Mouse (Mus musculus): ENCODE results near the gene Gm49368.

The Gm49368 gene

DNA sequence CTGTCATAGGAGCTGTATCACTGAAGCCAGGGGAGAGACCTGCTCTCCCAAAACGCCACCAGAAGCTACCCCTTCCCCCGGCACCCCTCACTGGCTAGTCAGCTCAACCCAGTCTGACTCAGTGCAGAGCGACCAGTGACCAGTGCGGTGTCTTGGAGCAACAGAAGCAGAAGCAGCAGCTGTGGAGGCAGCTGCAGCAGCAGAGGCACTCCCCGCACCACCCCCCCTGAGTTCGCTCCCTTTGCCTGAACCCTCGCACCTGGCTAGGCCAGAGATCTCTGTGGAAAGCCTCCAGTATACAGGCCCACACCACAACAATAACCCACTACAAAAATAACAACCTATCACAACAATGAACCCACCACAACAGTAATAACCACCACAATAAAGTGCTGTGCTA, 3.9 kb upstream of the Gm49368 start:
- DNase-seq: no peak

DNA sequence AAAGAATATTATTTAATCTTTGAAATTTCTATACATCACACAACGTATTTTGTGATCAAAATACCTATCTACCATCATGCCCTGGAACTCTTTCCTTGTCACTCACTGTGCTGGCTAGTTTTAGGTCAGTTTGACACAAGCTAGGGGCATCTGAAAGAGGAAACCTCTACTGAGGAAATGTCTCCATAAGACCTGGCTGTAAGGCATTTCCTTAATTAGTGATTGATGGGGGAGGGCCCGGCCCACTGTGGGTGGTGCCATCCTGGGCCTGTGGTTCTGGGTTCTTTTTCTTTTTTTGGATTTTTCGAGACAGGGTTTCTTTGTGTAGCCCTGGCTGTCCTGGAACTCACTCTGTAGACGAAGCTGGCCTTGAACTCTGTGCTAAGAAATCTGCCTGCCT, 3.4 kb upstream of the Gm49368 start:
- DNase-seq: no peak

DNA sequence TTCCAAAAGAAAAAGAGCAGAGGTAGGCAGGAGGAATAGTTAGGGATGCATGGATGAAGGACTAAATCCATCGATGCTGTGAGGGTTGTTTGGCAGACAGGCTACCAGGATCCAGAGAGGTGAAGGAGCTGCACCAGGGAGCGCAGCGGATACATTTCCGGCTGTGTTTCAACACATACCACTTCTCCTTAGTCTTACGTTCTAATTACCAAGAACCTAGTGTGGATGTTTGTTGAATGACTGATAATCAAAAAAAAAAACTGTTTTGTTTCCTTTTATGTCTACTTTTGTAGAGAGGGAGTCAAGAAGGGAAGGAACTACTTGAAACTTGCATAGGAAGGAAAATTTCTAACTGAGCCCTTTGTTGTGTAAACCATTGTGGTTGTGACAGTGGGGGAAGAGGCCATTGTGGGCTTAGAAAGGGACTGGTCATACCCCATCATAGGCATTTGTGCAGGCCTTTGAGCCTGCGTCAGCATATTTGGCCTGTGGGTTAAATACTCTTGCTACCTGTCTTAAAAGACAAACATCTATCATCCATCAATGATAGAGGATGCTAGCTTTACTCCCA, 813 bp downstream of the Gm49368 start:
- DNase-seq: no peak

DNA sequence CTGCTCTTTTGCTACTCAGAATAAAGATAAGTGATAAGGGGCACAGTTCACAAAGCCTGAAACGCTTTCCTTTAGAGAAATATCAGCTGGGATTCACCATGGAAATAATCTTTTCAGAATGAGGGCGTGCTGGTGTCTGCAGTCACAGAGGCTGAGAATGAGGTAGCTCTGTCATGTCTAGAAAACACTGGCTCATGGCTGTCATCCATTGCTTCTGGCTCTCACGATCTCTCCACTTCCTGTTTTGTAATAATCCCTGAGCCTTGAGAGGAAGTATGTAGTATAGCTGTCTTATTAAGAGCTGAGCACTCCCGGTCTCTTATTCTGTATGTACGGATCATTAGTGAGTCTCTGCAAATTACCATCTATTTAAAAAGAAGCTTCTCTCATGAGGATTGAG, 3.1 kb downstream of the Gm49368 start:
- DNase-seq: no peak

DNA sequence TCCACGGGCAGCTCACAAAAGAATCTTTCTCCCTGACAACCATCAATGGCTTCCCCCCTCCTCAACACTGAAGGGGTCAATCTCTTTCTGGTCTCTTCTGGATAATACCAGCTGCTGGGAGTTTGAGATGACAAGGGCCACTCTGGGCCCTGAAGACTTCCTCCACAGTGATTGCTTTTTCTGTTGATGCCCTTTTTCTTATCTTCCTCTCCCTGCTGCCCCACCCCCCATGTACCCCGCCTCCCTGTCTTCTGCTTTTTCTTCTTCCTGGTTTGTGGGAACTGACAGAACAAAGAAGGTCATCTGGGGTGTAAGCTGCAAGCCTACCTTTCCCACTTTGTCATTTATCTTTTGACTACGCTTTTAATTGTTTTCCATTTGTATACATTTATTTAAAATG, 5.4 kb downstream of the Gm49368 start:
- no peak for DNase-seq

DNA sequence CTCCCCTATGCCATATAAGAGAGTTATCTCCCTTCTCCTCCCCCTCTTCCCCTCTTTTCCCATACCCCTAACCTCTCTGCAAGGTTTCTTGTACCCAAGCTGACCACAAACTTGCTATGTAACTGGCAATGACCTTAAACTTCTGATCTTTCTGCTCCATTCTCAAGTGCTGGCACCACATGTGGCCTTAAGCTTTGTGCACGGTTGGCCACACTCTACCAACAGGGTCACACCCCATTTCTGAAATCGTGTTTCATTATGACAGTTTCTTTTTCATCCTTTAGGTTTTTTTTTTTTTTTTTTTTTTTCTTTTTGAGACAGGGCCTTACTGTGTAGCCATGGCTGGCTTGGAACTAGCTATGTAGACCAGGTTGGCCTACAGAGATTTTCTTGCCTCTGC, 7.4 kb downstream of the Gm49368 start:
- no peak for DNase-seq

DNA sequence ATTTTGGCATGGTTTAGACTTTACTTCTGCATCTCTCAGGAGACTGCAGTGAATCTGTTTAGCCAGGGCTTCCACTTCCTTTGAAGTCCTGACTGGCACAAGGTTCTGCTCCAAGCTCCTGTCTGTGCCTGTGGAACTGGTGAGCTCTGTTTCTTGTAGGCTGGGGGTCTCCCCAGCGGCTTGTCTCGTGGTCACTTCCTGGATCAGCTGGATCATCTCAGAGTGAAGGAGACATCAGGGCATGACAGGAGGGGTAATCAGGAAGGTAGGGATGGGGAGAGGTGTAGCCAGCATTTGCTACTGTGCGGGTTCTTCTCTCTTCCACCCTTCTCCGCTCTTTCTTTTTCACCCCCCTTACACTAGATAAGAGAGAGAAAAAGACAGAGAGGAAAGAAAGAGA, 9.3 kb downstream of the Gm49368 start:
- no peak for DNase-seq

DNA sequence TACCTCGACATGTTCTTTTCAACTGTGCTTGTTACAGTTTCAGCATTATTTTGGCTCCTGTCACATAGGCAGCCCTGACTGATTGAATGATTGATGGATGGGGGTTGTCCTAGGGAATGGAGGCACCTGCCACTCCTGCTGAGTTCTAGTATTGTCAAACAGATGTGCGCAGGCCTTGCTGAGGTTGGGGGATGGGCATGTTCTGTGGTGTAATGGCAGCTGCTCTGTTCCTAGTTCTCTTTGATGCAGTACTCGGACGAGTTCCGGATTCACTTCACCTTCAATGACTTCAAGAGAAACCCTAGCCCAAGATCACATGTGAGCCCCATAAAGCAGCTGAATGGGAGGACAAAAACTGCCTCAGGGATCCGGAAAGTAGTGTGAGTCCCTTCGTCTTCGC, 17.5 kb downstream of the Gm49368 start:
- no peak for DNase-seq

DNA sequence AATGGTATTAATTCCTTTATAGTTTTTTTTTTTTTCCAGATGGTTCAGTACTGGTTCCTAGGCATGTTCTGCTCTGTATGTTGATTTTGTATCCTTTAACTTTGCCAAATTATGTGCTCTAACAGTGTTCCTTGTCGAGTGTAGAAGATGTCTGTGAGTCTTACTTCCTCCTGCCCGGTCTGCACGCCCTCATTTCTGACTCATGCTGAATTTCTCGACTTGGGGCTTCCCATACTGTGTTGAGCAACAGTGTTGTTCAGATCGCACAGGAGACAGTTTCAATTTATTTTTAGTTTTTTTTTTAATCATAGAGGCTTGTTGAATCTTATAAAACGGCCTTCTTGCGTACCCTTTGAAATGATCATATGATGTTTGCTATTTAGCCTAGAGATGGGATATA, 26.7 kb downstream of the Gm49368 start:
- no peak for DNase-seq

DNA sequence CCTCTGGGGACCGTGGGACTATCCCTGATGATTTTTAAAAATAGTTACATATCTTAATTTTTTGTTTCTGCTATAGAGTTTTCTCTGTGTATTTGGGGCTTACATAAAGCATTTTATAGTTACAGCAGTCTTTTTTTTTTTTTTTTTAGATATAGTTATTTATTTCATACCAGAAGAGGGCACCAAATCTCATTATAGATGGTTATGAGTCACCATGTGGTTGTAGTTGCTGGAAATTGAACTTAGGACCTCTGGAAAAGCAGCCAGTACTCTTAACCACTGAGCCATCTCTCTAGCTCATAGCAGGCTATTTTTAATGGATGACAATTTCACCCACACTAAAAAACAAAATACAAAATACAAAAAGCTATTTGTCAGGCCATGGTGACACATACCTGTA, 35.7 kb downstream of the Gm49368 start:
- no peak for DNase-seq

DNA sequence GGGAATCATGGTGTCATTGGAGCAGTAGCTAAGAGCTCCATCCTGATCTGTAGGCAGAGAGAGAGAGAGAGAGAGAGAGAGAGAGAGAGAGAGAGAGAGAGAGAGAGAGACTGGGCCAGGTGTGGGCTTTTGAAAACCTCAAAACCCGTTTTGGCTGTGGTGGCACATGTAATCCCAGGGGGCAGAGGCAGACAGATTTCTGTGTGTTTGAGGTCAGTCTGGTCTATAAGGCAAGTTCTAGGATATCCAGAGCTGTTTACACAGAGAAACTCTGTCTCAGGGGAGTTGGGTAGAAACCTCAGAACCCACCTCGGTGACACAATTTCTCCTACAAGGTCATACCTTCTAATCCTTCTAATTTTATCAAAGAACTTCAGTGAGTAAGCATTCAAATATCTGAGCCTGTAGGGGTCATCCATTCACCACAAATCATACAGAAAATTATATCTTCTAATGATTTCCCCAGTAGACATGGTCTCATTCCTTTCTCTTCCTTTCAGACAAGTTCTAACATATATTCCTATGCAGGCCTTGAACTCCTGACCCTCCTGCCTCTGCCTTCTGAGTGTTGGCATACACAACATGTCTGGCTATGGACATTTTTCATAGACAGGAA, 38.4 kb downstream of the Gm49368 start:
- DNase-seq: no peak

DNA sequence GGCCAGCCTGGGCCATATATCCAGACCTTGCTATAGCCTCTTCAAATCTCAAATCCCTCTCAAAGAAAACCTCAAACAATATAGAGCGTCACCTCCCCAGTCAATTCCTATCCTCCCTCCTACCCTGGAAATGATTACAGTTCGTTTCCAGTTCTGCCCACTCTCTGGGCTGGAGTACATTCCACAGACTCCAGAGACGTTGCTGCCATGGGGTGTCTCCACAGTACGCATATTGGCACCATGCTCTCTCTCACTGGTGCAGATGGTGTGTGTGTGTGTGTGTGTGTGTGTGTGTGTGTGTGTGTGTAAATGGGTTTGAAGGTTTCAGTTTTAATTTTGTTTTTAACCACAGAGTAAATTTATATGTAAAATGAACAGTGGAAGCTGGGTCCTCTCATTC, 42.8 kb downstream of the Gm49368 start:
- DNase-seq: no peak

DNA sequence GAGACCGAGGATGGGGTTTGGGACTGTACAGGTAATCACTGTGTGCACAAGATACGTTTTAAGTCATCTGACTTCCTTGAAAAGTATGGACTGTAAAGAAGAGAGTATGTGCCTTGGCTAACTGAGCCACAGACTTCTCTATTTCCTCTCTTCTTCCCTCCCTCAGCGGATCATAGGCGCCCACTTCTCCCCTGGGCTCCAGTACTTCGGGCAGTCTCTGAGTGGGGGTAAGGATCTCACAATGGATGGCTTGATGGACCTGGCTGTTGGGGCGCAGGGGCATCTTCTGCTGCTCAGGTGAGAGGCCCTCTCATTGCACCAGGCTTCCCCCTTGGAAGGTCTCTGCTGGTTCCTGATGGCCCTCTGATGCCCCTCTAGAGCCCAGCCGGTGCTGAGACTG, 45.0 kb downstream of the Gm49368 start:
- DNase-seq: no peak

DNA sequence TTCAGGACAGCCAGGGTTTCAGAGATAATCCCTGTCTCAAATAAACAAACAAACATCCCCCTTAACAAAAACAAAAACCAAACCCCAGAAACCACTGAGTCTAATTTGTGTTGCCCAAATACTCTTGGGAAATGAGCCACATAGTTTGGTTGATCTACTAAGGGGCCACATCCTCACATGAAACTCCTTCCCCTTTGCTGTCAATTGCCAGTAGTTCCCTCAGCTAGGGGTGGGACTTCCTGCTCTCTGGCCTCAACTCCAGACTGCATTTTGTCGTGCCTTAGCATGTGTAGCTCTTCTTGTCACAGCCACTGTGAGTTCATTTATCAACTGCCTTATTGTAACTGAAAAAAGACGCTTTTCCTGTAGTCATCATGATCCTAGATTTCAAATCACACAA, 47.8 kb downstream of the Gm49368 start:
- no peak for DNase-seq

DNA sequence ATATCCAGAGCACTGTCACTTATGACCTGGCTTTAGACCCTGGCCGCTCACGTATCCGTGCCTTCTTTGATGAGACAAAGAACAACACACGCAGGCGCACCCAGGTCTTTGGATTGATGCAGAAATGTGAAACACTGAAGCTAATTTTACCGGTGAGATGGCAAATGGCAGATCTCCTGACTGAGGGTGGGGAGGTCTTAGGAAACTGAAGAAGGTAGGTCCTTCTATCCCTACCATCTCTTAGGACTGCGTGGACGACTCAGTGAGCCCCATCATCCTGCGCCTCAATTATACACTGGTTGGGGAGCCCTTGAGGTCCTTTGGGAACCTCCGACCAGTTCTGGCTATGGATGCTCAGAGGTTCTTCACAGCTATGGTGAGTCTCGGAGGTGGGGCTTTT, 49.6 kb downstream of the Gm49368 start:
- no peak for DNase-seq

DNA sequence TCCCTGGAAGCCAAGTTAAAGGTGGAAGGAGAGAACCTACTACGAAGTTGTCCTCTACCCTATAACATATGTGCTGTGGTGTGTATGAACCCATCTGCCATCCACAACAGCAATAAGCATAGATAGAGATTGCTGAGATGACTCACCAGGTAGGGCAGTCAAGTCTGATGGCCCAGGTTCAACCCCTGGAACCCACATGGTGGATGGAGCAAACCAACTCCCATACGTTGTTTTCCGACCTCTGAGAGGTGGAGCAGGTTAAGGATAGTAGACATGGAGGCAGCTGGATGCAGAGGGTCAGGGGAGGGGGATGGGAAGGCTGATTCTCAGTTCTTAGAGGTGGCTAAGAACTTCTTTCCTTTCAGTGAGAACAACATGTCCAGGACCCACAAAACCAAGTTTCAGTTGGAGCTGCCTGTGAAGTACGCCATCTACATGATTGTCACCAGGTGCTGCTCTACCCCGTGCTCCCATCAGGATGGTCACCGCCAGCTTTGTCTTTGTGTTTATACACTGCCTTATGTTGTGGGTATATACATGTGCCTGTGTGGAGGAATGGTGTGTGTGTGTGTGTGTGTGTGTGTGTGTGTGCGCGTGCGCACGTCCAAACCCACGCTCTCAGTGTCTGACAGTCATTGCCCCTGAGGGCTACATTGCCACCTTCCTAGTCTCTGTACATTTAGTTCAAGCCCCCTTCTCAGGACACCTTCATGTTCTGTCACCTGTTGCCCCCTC, 52.1 kb downstream of the Gm49368 start:
- no peak for DNase-seq

DNA sequence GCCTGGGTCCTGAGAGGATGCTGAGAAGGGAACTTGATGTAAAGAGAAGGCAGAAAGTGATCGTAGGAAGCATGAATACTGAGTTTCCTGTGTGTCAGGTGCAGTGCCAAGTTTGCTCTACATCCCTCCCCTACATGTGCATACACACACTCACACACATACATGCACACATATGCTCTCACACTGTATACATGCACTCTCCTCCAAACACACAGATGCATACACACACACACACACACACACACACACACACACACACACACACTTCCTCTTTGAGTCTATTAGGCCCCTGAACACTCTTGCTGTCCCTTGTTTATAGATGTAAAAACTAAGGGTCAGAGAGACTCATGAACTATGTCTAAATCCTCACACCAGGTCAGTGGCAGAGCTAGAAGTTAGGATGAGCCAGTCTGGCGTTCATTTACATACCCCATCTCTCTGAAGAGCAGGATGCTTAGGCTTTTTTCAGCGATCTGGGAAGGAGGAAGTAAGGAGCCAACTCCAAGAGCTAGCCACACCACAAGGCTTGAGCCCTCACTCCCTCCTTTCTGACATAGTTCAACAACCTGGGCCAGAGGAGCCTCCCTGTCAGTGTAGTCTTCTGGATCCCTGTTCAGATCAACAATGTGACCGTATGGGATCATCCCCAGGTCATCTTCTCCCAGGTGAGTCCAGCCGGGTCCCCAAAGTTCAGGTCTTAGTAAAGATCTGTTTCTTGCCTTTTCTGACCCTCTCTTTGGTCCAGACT, 52.9 kb downstream of the Gm49368 start:
- DNase-seq: no peak

DNA sequence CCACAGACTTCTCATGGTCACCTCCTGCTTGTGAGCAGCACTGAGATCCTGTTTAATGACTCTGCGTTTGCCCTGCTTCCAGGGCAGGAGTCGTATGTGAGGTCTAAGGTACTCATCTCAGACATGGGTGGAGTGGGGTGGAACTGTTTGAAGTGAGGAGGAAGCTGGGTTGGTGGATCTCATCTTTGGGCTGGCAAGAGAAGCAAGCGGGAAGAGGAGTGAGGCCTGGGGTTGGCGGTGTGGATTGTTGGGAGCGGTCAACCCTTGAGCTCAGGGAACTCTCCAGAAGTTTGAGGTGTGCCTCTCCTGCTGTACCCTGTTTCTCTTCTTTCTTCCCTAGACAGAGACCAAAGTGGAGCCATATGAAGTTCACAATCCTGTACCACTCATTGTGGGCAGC, 53.9 kb downstream of the Gm49368 start:
- no peak for DNase-seq

DNA sequence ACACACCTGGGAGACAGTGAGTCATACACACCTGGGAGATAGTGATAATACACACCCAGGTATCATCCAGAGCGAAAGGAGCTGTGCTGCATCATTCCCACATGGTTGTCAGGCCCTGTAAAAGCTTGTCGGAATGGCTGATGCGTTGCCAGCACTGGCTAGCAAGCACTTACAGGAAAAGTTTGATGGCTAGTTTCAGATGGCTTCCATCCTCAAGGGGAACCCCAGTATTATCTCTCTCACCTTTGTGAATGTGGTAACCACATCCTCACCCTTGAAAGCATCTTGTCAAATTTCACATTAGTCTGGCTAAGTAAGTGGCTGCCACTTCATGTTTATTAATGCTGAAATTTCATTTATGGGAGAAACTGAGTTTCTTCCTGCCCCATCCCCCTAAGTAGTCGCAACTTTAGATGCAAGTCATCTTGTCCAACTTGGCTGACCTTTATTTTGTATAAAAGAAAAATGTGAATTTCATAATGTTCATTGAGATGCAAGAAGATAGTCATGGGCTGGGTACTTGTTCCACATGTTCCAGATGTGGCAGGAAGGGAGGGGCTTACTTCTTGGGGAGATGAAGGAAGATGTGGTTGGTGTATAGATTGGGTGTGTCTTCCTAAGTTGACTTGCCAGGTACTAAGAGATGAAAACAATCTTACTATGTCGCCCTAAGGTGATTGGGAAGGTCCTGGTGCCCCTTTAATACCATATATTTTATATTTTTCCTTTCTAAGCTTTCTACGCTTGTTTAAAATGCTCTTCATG, 57.4 kb downstream of the Gm49368 start:
- no peak for DNase-seq

DNA sequence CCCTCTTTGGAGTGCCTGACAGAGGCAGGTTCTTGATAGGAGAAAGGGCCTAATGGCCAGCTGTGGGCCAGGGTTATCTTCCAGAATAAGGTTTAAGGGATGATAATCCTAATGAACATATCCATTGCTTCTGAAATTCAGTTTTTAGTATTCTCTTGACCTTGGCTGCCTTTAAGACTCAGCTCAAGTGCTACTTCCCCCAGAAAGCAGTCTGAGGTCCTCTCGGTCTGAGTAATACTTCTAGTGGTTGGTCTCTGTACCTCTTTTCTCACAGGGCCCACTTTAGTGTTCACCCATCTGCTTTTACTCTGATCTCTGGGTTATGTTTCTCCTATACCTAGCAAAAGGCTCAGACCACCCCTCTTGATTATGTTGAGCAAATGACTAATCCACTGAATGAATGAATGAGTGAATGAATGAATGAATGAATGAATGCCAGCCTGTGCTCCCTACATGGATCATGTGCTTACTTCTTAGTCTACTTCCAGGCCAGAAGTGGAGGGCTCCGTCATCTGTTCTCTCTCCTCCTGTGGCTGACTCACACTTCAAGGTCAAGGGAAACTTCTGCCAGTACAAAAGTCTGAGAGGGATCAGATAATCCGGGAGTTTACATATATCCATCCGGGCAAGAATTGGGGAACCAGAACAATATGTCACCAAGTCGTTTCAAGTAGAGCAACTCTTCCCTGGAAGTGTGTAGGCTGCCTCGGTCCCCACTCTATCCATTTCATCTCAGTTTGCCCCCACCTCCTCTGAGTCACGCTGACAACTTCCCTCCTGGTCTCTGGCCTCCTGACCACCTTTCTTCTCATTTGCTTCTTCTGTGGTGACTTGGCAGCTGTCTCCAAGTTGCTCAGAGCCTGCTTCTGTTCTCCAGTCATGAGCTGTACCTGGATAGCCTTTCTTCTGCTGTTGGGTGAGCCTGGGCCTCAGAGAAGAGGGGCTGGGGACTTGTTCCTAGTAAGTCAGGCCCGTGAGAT, 66.5 kb downstream of the Gm49368 start, which contains the start of gene Itgax:
Gene Itgax, plus strand, starts transcription at position 807 of the 980 bp plus-strand sequence.
- DNase-seq: no peak

DNA sequence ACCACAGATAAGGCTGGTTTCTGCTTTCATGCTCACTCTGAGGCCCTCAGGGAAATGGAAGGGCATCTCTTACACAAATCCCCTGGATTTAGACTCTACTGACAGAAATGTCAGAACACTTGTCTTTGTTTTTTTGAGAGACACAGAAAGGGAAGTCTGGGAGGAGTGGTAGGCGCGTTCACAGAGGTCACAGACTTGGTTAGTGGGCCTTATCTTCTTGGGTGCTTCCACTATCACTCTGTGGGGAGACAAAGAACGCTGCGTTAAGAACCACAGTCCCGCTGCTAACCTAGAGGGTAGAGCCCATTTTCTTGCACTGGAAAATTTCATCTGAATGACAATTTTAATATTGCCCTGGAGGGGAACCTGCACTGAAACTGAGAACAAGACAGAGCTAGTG, 69.7 kb downstream of the Gm49368 start:
- no peak for DNase-seq

DNA sequence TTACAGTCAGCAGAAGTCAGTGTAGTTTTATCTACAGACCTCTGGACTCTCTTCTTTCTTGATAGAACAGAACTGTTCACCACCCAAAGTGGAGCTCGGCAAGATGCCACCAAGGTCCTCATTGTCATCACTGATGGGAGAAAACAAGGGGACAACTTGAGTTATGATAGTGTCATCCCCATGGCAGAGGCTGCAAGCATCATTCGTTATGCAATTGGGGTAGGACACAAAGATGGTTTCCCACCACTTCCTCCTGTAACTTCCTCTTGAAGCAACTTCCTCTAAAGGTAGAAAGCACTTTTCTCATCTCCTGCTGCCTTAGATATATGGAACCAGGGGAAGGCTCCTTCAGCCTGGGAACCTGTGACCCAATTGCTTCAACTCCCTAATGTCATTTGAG, 71.1 kb downstream of the Gm49368 start:
- no peak for DNase-seq
